Mouse (Mus musculus) frontal cortex, postnatal 36 days (tissue): Measurements from ENCODE around the gene Clec3a.

ENCODE experiments used
- DNase-seq, 2 experiments: peaks; one replicate each; pipeline ENCODE4 v3.0.0; 2022; ENCODE audit warnings: low spot score in 2 of 2

Gene Clec3a

DNA sequence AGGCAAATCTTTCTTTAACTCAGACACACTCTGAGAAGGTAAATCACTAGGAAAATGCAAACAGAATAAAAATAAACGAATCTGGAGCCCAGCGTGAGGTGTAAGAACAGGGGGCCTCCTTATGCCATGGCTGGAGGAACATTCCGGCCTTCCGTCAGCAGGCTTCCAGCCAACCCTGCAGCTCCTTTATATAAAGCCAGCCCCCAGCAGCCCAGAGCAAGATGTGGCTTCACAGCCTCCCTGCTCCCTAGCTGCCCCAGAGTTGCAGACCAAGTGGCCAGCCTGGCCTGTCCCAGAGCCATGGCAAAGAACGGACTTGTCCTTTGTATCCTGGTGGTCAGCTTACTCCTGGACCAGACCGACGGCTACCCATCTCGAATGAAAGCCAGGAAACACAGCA, at the start of gene Clec3a:
Clec3a (plus strand) TSS at position 301 of the 400 bp plus-strand sequence.
- no peak for DNase-seq

DNA sequence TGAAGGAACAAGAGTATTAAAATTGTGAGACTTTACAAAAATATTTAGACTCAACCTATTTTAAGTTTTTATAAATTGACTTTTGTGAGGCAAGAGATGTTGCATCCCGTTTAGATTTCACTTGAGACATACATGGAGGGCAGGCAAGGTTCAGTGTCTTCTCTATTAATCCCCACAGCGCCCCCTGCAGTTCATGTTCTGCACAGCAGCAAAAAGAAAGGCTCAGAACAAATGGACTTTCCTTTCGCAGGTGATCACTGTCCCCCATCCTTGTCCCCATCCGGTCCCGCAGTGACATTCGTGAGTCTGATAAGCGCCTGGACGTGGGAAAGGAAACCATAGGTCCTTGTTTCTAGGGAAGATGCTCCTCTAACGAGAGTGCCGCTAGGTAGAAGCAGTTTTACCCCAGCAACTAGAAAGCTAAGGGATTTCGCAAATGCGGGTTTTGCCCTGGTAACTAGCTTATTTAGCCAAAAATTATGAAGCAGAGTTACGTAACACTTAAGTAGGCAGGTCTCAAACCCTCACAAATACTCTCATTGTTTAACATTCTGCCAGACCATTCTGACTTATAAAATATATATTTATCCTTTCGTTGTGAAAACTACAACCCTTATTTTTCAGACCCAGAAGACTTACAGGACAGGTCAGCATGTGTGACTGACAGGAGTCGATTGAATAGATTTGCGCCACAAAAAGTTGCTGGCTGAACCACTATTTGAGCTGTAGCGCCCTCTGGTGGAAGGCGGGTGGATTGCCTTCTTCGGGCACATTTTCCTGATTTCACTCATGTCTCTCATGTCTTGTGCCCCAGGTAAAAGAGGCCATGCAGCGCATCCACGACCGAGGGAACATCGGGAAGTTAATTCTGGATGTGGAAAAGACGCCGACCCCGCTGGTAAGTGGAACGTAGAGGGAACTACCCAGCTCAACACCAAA, 48.6 kb upstream of the Clec3a start:
- DNase-seq, result peak; percentile 82 to 84

DNA sequence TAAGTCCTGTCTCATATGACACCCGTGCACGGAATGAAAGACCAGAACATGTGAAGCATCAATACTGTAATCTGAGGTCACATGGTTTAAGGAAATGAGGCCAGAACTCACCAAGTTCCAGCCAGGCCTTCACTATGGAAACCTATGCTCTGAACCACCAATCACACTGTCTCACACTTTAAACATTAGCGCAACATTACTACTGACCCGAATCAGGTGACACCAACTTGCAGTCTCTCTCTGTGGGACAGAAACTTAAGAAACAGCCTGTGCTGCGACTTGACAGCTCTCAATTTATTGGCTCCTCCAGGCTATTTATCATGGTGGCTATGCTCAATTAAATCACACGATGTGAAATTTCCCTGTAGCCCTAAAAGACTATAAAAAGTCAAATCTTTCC, 43.5 kb upstream of the Clec3a start:
- DNase-seq, result no peak

DNA sequence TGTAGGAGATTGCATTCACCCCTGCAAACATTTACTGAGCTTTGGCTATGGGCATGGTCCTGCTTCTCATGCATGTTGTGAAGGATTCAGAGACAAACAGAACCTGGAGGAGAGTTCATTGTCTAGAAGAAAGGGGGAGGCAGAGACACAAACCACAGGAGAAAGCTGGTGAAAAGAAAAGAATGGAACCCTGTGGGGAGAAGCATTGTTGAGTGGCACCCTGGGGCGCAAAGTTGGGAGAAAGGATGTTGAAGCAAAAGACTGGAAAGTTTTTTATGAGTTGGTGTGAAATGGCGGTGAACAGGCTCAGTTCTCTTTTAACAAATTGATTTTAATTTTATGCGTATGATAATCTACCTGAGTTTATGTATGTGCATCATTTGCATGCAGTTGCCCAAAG, 33.7 kb upstream of the Clec3a start:
- DNase-seq, result no peak

DNA sequence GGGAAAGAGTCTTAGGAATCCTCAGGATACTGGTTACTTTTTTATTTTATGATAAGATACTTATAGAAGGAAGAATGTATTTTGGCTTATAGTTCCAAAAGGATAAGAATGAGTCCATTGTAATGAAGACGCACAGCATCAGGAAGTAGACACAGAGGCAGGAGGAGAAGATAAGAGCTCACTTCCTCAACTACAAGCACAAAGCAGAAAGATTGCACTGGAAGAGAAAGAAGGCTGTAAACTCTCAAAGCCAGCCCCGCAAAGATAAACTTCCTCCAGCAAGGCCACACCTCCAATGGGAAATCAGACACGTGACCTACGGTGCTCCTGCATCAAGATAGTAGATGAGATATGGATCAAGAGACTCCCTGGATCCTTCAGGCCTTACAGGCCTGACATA, 30.4 kb upstream of the Clec3a start:
- DNase-seq, result no peak

DNA sequence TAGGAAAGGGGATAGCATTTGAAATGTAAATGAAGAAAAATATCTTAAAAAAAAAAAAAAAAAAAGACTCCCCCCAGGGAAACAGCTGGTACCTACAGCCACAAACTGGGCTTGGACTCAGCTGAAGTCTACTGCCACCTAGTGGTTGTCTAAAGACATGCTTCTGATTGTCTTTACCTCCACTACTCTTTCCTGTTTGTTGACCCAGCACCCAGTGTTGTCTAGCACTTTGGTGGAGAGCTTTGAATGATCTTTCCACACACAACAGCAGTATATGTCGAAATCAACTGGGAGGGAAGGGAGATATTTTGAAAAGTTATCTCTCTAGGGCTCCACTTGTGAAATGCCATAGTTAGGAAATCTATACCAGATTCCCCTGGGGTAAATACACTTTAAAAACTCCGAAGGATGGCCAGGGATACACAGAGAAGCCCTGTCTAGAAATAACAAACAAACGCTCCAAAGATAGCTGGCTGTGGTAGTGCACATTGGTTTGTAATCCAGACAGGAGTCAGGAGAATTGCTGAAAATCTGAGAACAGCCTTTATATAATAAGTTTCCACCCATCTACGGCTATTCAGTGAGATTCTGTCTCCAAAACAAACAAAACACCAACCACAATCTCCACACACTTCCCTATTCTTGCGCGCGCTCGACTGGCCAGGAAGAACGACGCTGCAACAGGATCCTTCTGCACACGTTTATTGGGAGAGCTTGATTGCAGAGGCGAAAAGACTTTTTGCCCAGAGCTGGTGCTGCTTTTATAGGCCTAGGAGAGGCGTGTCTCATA, 27.2 kb upstream of the Clec3a start:
- DNase-seq, result no peak

DNA sequence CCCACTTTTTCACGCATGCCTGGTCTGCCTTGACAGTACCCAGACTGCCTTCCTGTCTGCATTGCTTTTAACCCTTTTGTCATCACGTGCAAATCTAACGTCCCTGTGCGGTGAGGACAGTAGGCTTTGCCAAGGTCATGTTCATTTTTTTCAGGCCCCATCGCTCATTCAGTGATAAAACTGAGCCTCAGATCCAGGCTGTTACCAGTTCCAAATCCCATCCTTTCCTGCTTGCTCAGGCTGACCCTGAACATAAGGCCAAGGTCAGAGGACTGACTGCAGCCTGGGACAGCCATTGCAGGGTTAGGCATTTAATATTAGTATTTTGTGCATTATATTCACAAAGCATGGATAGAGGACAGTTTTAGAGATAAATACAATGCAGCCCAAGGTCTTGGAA, 19.6 kb upstream of the Clec3a start:
- DNase-seq, result no peak

DNA sequence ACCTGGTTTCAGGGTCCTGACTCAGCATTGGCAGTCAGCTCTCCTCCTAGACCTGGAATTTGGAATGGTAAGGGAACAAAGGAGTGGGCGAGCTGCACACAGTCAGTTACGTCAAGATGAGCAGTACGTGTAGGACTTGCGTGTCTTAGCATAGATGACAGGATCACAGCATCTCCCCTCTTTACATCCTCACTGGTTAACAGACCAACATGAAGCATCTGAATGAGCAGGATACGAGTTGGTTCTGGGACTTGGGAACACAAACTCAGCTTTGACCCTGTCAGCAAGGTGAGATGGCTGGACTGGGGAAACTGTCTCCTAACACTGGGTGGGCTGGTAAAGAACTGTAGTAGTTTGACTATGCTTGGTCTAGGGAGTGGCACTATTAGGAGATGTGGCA, 18.6 kb upstream of the Clec3a start:
- DNase-seq, result no peak

DNA sequence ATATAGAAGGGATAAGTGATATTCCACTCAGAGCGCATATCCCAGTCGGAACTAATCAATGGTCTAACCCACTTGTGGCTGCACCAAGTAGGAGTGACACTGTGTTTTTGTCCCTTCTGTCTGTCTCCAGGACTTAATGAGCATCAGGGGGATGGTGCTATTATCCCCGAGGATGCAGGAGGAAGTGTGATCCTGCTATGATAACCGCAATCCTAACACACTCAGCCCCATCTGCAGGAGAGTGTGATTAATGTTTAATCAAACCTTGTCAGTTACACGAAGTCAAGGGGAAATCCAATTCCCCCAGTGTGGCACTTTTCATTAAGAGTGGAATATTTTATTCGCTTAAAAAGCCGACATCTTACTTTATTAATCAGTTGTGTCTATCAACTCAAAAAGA, 16.2 kb upstream of the Clec3a start:
- DNase-seq, result no peak

DNA sequence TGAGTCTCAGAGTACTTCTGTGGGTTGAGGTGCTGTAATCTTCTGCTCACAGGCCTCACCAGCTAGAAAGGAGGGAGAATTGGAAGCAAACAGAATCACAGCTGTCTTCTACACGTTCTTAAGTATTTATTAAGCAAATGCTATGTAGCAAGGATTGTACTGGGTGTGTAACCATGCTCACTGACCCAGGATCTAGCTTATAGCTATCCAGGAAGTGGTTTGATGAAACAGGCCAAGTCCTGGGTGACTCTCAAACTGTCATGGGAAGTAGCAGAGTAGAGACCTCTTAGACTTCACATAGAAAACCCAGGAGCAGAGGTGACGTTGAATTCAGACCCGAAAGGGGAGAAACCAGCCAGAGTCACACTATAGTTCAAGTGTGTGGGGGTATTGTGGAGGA, 6.5 kb upstream of the Clec3a start:
- DNase-seq, result no peak

DNA sequence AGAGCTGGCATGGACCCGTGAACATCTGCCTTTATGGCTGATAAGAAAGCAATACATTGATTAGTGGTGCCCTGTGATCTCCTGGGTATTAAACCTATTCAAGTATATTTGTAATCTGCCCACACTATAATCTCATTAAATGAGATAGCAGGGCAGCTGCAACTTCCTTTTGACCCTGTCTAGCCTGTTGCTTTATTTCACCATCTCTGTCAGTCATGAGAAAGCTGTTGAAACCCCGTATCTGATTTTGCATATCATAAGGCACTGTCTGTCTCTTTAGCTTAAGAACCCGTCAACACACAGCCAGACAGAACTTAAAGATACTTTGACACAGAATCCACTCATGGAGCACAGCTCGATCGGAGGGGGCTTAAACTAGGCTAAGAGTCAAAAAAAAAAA, 600 bp downstream of the Clec3a start:
- no peak for DNase-seq

DNA sequence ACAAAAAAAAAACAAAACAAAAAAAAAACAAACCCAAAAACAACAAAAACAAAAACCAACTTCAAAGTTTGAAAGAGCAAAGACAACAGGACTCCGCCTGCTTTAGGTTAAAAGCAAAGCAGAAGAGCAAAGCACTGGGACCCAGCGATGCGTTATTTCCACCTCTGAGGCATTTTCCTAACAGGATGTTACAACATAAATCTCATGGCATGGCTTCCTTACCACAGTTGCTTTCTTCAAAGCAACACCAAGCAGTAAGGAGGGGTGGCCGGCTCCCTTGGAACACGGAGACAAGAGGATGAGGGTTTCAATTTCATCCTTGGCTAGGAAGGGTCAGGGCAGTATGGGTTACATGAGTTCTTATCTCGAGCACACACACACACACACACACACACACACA, 1.0 kb downstream of the Clec3a start:
- no peak for DNase-seq

DNA sequence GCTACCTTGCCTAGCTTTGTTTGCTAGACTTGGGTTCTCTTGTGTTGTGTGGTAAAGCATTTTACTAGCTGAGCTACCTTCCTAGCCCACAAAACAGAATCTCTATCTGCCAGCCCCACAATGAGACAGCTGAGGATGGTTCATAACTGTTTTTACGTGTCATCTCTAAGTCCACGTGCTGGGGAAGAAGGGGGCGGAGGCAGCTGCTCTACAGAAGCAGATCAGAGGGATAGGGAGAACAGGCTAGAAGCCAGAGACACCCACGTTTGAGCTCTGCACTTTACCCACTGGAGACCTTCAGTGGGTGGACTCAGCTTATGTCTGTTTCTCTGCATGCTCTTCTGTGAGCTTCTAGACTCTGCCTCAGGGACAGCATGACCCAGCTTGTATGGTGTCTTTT, 3.7 kb downstream of the Clec3a start:
- DNase-seq, result peak; percentile 41 to 59

DNA sequence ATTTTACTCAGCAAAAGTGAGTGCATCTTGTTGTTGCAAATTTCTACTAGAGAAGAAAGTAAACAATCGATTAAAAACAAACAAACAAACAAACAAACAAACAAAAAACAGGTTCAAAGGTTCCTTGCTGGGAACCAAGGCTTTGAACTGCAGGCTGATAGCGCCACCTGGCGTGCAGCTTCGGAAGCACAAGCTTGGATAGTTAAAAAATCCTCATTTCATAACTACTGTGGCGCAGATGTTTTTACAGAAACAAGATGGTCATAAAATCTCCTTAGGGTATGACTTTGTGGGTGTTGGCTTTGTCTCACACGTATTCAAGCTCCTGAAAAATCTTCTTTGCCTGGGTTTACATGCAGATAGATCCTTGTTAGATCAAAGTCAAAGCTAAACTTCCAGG, 20.4 kb downstream of the Clec3a start:
- DNase-seq, result peak; percentile 61 to 74

DNA sequence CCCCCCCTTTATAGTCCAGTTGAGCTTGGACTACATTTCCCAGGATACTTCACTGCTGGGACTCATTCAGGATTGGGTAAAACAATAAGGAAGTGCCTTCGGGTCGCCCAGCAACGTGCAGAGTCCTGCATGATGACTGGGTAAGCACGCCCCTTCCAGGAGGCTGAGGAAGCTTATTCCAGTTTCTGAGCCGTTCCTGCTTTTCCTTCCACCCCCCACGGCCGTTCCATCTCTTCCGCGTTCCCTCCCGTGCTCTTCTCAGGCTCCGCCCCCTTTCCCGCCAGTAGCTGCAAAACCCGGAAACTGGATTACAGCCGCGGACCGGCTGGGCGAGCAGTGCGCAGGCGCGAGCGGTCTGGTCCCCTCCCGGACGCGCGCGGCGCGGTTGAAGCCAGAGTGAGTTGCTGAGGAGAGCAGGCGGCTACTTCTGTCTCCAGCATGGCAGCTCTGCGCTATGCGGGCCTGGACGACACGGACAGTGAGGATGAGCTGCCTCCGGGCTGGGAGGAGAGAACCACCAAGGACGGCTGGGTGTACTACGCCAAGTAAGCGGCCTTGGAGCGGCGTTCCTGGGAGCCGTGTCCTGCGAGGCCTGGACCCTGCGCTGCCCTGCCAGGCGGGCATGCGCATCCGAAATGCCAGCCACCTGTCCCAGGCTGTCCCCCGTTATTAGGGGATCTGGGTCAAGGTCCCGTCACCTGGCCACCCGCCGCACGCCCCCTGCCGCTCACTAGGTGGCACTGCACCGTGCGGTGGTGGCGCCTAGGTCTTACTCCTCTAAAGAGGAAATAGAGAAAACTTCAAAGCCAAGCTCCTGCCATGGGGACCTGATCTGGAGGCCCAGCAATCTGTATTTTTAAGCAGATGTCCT, 21.7 kb downstream of the Clec3a start, which contains the start of gene Wwox:
Wwox (plus strand) TSS at position 322 of the 871 bp plus-strand sequence.
- peak; percentile 100 for DNase-seq

DNA sequence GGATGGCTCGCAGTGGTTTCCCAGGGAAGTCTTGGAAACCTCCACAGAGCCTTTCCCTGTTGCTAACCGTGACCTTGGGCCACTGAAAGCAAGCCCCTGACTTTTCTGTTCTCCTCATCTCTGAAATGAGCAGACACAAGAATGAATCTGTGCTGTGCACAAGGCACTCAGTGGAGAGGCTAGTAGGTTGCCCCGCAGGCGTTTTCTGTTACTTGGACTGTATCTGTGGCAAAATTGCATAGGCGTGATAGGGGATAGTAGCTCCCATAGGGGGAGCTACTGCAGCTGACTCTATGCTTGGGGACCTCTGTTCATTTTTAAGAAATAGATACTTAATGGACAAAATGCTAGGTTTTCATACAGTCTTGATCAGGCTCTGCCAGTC, 22.3 kb downstream of the Clec3a start:
- DNase-seq, result no peak

DNA sequence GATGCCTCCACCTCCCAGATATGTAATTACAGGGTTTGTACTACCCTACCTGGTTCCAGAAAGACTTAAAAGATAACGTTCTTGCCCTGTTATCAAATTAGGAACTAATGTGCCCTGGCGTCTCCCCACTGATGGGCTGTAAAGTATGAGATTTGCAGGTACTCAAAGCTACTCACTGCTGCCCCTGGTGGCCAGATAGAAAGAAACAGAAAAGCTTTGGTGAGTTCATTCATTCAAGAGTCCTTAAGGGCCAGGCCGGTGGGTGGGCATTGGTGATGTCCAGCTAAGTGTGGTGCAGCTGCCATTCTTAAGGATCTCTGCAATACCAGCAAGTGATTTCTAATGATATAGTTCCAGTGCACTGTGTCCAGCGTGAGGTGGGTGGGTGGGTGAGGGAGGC, 23.7 kb downstream of the Clec3a start:
- no peak for DNase-seq

DNA sequence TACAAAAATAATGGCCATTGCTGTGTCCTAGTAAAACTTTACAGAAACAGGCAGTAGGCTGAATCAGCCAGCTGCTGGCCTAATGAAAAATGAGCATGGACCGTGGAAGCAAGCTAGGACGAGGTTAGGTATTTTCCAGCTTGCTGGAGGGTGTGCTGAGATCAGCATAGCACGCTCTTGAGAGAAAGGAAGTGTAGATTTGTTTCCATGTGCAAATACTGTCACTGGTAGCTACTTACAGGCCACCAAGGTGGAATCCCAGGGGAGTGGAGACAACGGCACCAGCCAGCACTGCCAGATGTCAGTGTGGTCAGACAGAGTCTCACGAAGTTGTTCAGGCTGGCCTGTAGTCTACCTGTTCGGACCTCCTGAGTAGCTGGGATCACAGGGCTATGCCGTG, 29.0 kb downstream of the Clec3a start:
- no peak for DNase-seq

DNA sequence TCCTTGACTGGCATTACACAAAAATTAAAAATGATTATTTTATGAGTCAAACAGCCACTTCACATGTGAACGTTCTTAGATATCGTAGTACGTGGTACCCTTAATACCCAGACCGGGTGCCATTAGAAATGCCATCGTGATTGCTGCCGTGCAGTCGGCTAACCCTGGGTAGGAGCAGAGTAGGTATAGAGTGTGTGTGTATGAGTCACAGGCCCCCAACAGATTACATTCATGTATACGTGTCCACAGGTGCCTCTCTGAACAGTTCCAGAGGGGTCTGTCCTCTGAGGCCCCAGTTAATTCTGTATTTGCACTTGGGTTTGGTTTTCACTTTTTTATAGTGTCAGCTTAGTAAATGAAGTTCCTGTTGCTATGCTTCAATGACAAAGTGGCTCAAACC, 34.4 kb downstream of the Clec3a start:
- DNase-seq, result no peak

DNA sequence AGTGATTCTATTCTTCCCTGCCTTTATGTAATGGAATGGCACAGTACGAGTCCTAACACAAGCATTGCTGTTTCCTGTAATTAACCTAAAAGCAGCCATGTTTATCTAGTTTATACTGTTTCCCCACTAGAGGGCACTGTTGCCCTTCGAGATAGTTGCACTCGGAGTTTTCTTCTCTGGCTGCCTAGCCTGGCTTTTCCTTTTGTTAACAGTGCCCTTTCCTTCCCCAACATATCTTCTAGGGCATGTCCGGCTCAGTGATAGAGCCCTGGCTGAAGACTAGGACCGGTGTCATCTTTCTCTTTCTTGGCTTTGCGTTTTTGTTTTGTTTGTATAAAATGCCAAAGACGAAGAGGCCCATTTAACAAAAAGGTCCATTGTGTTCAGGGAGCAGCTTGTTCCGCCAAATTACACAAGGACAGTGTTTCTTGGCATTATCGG, 34.9 kb downstream of the Clec3a start:
- peak in 1 of 2 experiments; percentile 58 for DNase-seq

DNA sequence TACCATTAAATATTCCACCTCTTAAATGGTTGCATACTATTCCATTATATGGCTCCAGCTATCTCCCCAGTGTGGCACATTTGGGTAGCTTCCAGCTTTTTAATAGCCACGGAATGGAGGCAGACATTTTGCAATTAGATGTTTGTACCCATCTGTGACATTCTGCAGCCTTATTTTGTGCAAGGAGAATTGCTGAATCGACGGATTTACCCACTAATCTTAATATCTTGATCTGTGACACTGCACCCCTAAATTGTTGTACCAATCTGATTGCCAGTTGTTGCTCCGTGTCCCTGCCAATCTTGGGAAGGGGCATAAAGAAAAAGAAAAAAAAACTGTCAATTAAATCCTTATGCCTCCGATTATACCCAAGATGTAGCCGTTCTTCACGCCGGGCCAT, 37.4 kb downstream of the Clec3a start:
- no peak for DNase-seq

DNA sequence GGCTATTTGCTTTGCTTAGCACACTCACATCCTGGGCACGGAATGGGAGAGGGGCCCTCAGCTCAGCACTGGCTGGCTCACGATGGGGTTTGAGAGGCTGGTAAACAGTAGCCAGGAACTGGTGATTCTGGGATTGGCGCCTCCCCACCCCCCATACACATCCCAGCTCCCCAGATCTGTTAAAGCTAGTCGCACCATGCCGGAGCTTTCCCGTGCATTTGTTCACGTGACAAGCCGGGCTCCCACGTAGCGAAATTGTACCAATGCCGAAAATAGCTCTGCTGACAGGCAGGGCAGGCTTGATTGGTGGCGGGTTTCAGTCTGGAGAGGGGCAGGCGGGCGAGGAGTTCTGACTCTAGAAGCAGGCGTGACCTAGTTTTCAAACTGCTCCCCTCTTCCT, 38.1 kb downstream of the Clec3a start:
- DNase-seq, result peak in 1 of 2 experiments; percentile 32
